Comparison of ENCODE assay signal across 20 mouse cellular contexts in the genomic region with DNA sequence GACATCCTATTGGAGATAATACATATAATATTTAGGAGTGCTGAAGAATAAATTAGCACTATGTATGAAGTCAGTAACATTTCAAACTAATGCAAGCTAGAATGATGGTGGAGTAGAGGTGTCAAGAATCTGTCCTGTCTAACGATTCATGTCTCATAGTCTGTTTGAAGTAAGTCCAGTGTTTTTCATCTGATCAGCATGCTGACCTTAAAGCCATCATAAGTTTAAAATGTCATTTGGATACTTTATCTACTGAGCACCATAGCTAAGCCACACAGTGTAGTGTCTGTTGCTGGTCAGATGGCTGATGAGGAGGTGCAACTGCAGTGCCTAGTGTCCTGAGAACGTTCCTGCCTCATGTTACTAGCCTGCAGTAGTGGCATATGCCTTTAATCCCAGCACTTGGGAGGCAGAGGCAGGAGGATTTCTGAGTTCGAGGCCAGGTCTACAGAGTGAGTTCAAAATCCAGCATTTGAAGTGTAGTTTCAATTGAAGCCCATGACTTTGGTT. TPM values are rescaled to one million over a fixed set of nuclear protein-coding genes. Genes with fewer than 3 reads are reported as not detected.
DNase-seq lines count a peak whose midpoint lies in the region; ATAC-seq and TF ChIP-seq lines count a peak whose summit lies in the region.
"Had no signal": no experiment of that assay in that cellular context is flagged by ENCODE, and none has a peak within 500 bp of the region (broad histone marks: within the 10 kb centered on the region; RNA-seq: fewer than 3 reads in every experiment).

No protein-coding gene starts in this region.

- H3K4me2 ChIP-seq in intestine, postnatal 0 days (replicated peaks; ENCODE audit: low read depth): no peak overlapping the region
- no peak overlapping the region for H3K4me2 ChIP-seq in intestine, embryonic 15.5 days (replicated peaks)
- no peak overlapping the region for H3K4me2 ChIP-seq in stomach, embryonic 16.5 days (ENCODE audit: low read depth, low read length)
- H3K4me2 ChIP-seq: hindbrain, embryonic 15.5 days; liver, embryonic 11.5 days; midbrain, embryonic 13.5 days; neural tube, embryonic 15.5 days had no signal

- DNase-seq in Muller cell, postnatal 12 days (ENCODE audit: inconsistent ontology term): no peak
- DNase-seq: cerebellum, adult 11 months; cerebellum, postnatal 14 days; heart, postnatal 14 days; kidney, adult 18-20 months; thymus, postnatal 25 days had no signal

- peak overlapping the region; percentile 63; the same call in 1 of the 2 replicates for H3K27ac ChIP-seq in intestine, postnatal 0 days (ENCODE audit: low read depth, low read length)
- H3K27ac ChIP-seq in intestine, embryonic 15.5 days: no peak overlapping the region
- H3K27ac ChIP-seq in stomach, embryonic 16.5 days (ENCODE audit: low read length): 0 out of 2 replicates have a peak overlapping the region, but pooled peaks have one; percentile 58
- H3K27ac ChIP-seq: hindbrain, embryonic 15.5 days; midbrain, embryonic 13.5 days; neural tube, embryonic 15.5 days had no signal

- no peaks in the 10 kb centered on the region for H3K36me3 ChIP-seq in intestine, postnatal 0 days (ENCODE audit: control insufficient read depth, insufficient read depth)
- no peaks in the 10 kb centered on the region for H3K36me3 ChIP-seq in intestine, embryonic 15.5 days
- peaks cover 29% of the 10 kb centered on the region for H3K36me3 ChIP-seq in megakaryocyte, embryonic 14.5 days (replicated peaks; ENCODE audit: low read length)
- no peaks in the 10 kb centered on the region for H3K36me3 ChIP-seq in stomach, embryonic 16.5 days (ENCODE audit: control insufficient read depth, insufficient read depth, low read length)
- H3K36me3 ChIP-seq: hindbrain, embryonic 15.5 days; midbrain, embryonic 13.5 days; neural tube, embryonic 15.5 days had no signal

- WGBS in intestine, postnatal 0 days: 86% methylated on average over 3 of the region's 3 CpGs
- WGBS in intestine, embryonic 15.5 days: 85% methylated on average over 3 of the region's 3 CpGs
- 76% methylated on average over 3 of the region's 3 CpGs for WGBS in stomach, embryonic 16.5 days

- no peak for TF ChIP-seq CTCF in intestine, postnatal 0 days (IDR thresholded peaks at IDR 0.05; ENCODE audit: low read depth)

- ATAC-seq in intestine, postnatal 0 days: no peak
- ATAC-seq in intestine, embryonic 15.5 days: no peak
- no peak for ATAC-seq in megakaryocyte, adult 5-6 weeks (ENCODE audit: poor library complexity, severe bottlenecking)
- 0 out of 2 replicates have a peak, but pooled peaks have one; percentile 38 for ATAC-seq in erythroblast, adult 5-6 weeks (replicated peaks; ENCODE audit: low FRiP score, poor library complexity, severe bottlenecking)
- no peak for ATAC-seq in stomach, embryonic 16.5 days (ENCODE audit: insufficient read depth, low FRiP score)
- ATAC-seq: forebrain, embryonic 14.5 days; midbrain, embryonic 13.5 days had no signal

- H3K4me3 ChIP-seq in intestine, postnatal 0 days (ENCODE audit: low read depth, low read length): no peak overlapping the region
- no peak overlapping the region for H3K4me3 ChIP-seq in intestine, embryonic 15.5 days (replicated peaks)
- H3K4me3 ChIP-seq in megakaryocyte, embryonic 14.5 days (replicated peaks): peak overlapping the region; percentile 34
- H3K4me3 ChIP-seq in stomach, embryonic 16.5 days (replicated peaks; ENCODE audit: low read length): no peak overlapping the region
- H3K4me3 ChIP-seq: erythroblast, embryonic 14.5 days; hindbrain, embryonic 15.5 days; midbrain, embryonic 13.5 days; neural tube, embryonic 15.5 days had no signal

- 0 out of 2 replicates have a peak, but pooled peaks cover 4% of the 10 kb centered on the region for H3K4me1 ChIP-seq in intestine, postnatal 0 days (replicated peaks; ENCODE audit: control insufficient read depth, insufficient read depth, low read length)
- H3K4me1 ChIP-seq in intestine, embryonic 15.5 days (replicated peaks): peaks cover 15% of the 10 kb centered on the region; the same call in 1 of the 2 replicates
- peaks cover 45% of the 10 kb centered on the region for H3K4me1 ChIP-seq in megakaryocyte, embryonic 14.5 days
- peaks cover 8% of the 10 kb centered on the region; the same call in 1 of the 2 replicates for H3K4me1 ChIP-seq in stomach, embryonic 16.5 days (ENCODE audit: control insufficient read depth, insufficient read depth, low read length)
- H3K4me1 ChIP-seq: hindbrain, embryonic 15.5 days; midbrain, embryonic 13.5 days; neural tube, embryonic 15.5 days had no signal

- no peaks in the 10 kb centered on the region for H3K27me3 ChIP-seq in intestine, postnatal 0 days (replicated peaks; ENCODE audit: control insufficient read depth, insufficient read depth, low read length)
- no peaks in the 10 kb centered on the region for H3K27me3 ChIP-seq in intestine, embryonic 15.5 days (replicated peaks)
- no peaks in the 10 kb centered on the region for H3K27me3 ChIP-seq in megakaryocyte, embryonic 14.5 days (replicated peaks)
- no peaks in the 10 kb centered on the region for H3K27me3 ChIP-seq in stomach, embryonic 16.5 days (ENCODE audit: control insufficient read depth, insufficient read depth, low read length)
- H3K27me3 ChIP-seq: hindbrain, embryonic 15.5 days; midbrain, embryonic 13.5 days; neural tube, embryonic 15.5 days had no signal

- H3K9me3 ChIP-seq in intestine, postnatal 0 days (ENCODE audit: control insufficient read depth): no peaks in the 10 kb centered on the region
- H3K9me3 ChIP-seq in intestine, embryonic 15.5 days: no peaks in the 10 kb centered on the region
- H3K9me3 ChIP-seq in megakaryocyte, embryonic 14.5 days: no peaks in the 10 kb centered on the region
- no peaks in the 10 kb centered on the region for H3K9me3 ChIP-seq in stomach, embryonic 16.5 days (replicated peaks; ENCODE audit: control insufficient read depth, low read length)
- H3K9me3 ChIP-seq: hindbrain, embryonic 15.5 days; midbrain, embryonic 13.5 days; neural tube, embryonic 15.5 days had no signal

- no peak overlapping the region for H3K9ac ChIP-seq in intestine, postnatal 0 days (ENCODE audit: low read depth, low read length)
- H3K9ac ChIP-seq in intestine, embryonic 15.5 days: no peak overlapping the region
- no peak overlapping the region for H3K9ac ChIP-seq in stomach, embryonic 16.5 days (ENCODE audit: low read length)
- H3K9ac ChIP-seq: hindbrain, embryonic 15.5 days; midbrain, embryonic 13.5 days; neural tube, embryonic 15.5 days had no signal

RNA-seq across cellular contexts. Expression of a gene that starts 36.4 kb away (rescaled TPM):
- polyA plus RNA-seq in intestine, postnatal 0 days (2015; fragmentation: Nextera tagmentation; extraction: Ambion mirVana): 1.1 and 1.4 TPM in 2 replicates
- 0.80 and 0.90 TPM in 2 replicates for polyA plus RNA-seq in intestine, embryonic 15.5 days (2015; fragmentation: Nextera tagmentation; extraction: Ambion mirVana)
- 1.2 TPM in 1 of 2 replicates, not detected in the other for polyA plus RNA-seq in megakaryocyte, embryonic 14.5 days (2012; ENCODE audit: insufficient read depth, low replicate concordance)
- 28.2 and 41.3 TPM in 2 replicates for total RNA-seq in megakaryocyte, adult 5-6 weeks (2015)
- 238 and 253 TPM in 2 replicates for total RNA-seq in megakaryocyte, adult 5-6 weeks (2017)
- 4.2 and 9.0 TPM in 2 replicates for total RNA-seq in erythroblast, adult 5-6 weeks (2015; ENCODE audit: low replicate concordance)
- 37.6 and 44.3 TPM in 2 replicates for total RNA-seq in erythroblast, adult 5-6 weeks (2017; ENCODE audit: low replicate concordance)
- polyA plus RNA-seq in stomach, embryonic 16.5 days (2015; fragmentation: Nextera tagmentation; extraction: Ambion mirVana): 0.72 and 0.81 TPM in 2 replicates
- polyA plus RNA-seq: erythroblast, embryonic 14.5 days; forebrain, embryonic 14.5 days; liver, embryonic 11.5 days had no signal

RNA-seq across cellular contexts. Expression of a gene that starts 58.5 kb away (rescaled TPM):
- 0.12 and 0.16 TPM in 2 replicates for polyA plus RNA-seq in intestine, postnatal 0 days (2015; fragmentation: Nextera tagmentation; extraction: Ambion mirVana)
- 0.19 and 0.28 TPM in 2 replicates for polyA plus RNA-seq in intestine, embryonic 15.5 days (2015; fragmentation: Nextera tagmentation; extraction: Ambion mirVana)
- polyA plus RNA-seq in megakaryocyte, embryonic 14.5 days (2012; ENCODE audit: insufficient read depth, low replicate concordance): 1.3 TPM in 1 of 2 replicates, not detected in the other
- total RNA-seq in megakaryocyte, adult 5-6 weeks (2015): 21.3 and 25.9 TPM in 2 replicates
- 20.6 and 22.7 TPM in 2 replicates for total RNA-seq in megakaryocyte, adult 5-6 weeks (2017)
- total RNA-seq in erythroblast, adult 5-6 weeks (2015; ENCODE audit: low replicate concordance): 4.2 and 17.3 TPM in 2 replicates
- 2.6 and 3.7 TPM in 2 replicates for total RNA-seq in erythroblast, adult 5-6 weeks (2017; ENCODE audit: low replicate concordance)
- 0.20 and 0.48 TPM in 2 replicates for polyA plus RNA-seq in stomach, embryonic 16.5 days (2015; fragmentation: Nextera tagmentation; extraction: Ambion mirVana)
- total RNA-seq: layer of hippocampus, adult 18-20 months; left cerebral cortex, postnatal 36 days had no signal
- polyA plus RNA-seq: forebrain, embryonic 14.5 days; hindbrain, embryonic 15.5 days; midbrain, embryonic 13.5 days had no signal
